ENCODE assay signal across 25 mouse cellular contexts in the genomic region with DNA sequence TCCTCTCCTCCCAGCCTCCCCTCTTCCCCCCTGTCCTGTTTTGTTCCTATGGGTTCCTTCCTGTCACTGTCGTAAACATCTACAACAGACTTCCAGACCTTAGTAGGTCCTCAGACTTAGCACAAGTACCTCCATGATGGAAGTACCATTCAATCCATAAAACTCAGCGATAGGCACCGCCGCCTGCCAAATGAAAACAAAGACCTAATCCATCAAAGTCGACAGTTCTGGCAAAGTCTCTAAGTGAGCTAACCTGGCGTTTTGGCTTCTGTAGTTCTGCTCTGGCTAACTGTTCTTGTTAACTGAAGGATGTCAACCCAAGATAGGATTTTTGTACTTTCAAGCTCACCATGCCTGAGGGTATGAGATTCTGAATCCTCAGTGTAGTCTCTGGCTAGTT.
DNase-seq lines count a peak whose midpoint lies in the region; ATAC-seq and TF ChIP-seq lines count a peak whose summit lies in the region.
"Had no signal": no experiment of that assay in that cellular context is flagged by ENCODE, and none has a peak within 500 bp of the region (broad histone marks: within the 10 kb centered on the region; RNA-seq: fewer than 3 reads in every experiment).

No protein-coding gene starts in this region.

- 60% methylated on average over 6 of the region's 6 CpGs for WGBS in hindbrain, postnatal 0 days
- WGBS in hindbrain, embryonic 11.5 days = 65% methylated on average over 6 of the region's 6 CpGs
- WGBS in neural tube, embryonic 15.5 days = 68% methylated on average over 6 of the region's 6 CpGs

- H3K36me3 ChIP-seq in hindbrain, postnatal 0 days (ENCODE audit: insufficient read depth, low read length) = no peaks in the 10 kb centered on the region
- H3K36me3 ChIP-seq in hindbrain, embryonic 11.5 days (ENCODE audit: control insufficient read depth, insufficient read depth, low read length) = no peaks in the 10 kb centered on the region
- H3K36me3 ChIP-seq in neural tube, embryonic 15.5 days = no peaks in the 10 kb centered on the region
- H3K36me3 ChIP-seq: embryonic facial prominence, embryonic 15.5 days; heart, embryonic 15.5 days; kidney, embryonic 15.5 days; limb, embryonic 12.5 days had no signal

- no peak overlapping the region for H3K4me3 ChIP-seq in hindbrain, postnatal 0 days (ENCODE audit: low read length)
- H3K4me3 ChIP-seq in hindbrain, embryonic 11.5 days (ENCODE audit: low read depth, low read length) = no peak overlapping the region
- no peak overlapping the region for H3K4me3 ChIP-seq in neural tube, embryonic 15.5 days (replicated peaks)
- H3K4me3 ChIP-seq: embryonic facial prominence, embryonic 15.5 days; heart, embryonic 15.5 days; kidney, embryonic 15.5 days; limb, embryonic 12.5 days; myocyte had no signal

- no peak overlapping the region for H3K9ac ChIP-seq in hindbrain, postnatal 0 days (replicated peaks; ENCODE audit: low read length)
- H3K9ac ChIP-seq in hindbrain, embryonic 11.5 days (ENCODE audit: low read depth, low read length) = no peak overlapping the region
- no peak overlapping the region for H3K9ac ChIP-seq in neural tube, embryonic 15.5 days (replicated peaks)
- H3K9ac ChIP-seq: embryonic facial prominence, embryonic 15.5 days; forebrain, postnatal 0 days; heart, embryonic 15.5 days; kidney, embryonic 15.5 days; limb, embryonic 12.5 days; liver, postnatal 0 days had no signal

- H3K4me2 ChIP-seq in hindbrain, postnatal 0 days (ENCODE audit: low read depth, low read length) = no peak overlapping the region
- no peak overlapping the region for H3K4me2 ChIP-seq in hindbrain, embryonic 11.5 days (replicated peaks; ENCODE audit: low read depth, low read length)
- no peak overlapping the region for H3K4me2 ChIP-seq in neural tube, embryonic 15.5 days
- H3K4me2 ChIP-seq: embryonic facial prominence, embryonic 15.5 days; heart, embryonic 15.5 days; kidney, embryonic 15.5 days; limb, embryonic 12.5 days; liver, embryonic 11.5 days had no signal

- ATAC-seq in hindbrain, postnatal 0 days = no peak
- ATAC-seq in hindbrain, embryonic 11.5 days (ENCODE audit: low FRiP score) = no peak
- ATAC-seq in neural tube, embryonic 15.5 days (ENCODE audit: low FRiP score) = no peak
- ATAC-seq: forebrain, postnatal 0 days; liver, postnatal 0 days had no signal

- H3K9me3 ChIP-seq in hindbrain, postnatal 0 days (ENCODE audit: low read length) = no peaks in the 10 kb centered on the region
- no peaks in the 10 kb centered on the region for H3K9me3 ChIP-seq in hindbrain, embryonic 11.5 days (ENCODE audit: control insufficient read depth, low read length)
- no peaks in the 10 kb centered on the region for H3K9me3 ChIP-seq in neural tube, embryonic 15.5 days (replicated peaks)
- H3K9me3 ChIP-seq: embryonic facial prominence, embryonic 15.5 days; heart, embryonic 15.5 days; kidney, embryonic 15.5 days; limb, embryonic 12.5 days had no signal

- peak; percentile 3 for DNase-seq in adrenal gland, postnatal 10 days
- no peak for DNase-seq in adrenal gland, adult (ENCODE audit: inconsistent age in 2 of 2, low spot score in 1 of 2)
- DNase-seq in hindbrain, postnatal 0 days (ENCODE audit: low spot score) = peak; percentile 23
- DNase-seq in hindbrain, embryonic 11.5 days (ENCODE audit: low spot score) = no peak
- DNase-seq in neural tube, embryonic 10.5 days (ENCODE audit: extremely low spot score, low spot score) = peak; percentile 12
- no peak for DNase-seq in frontal cortex, postnatal 36 days (ENCODE audit: low spot score in 2 of 2)
- DNase-seq: cerebellum, adult 18-20 months; cerebellum, postnatal 14 days; forebrain, postnatal 0 days; gastrocnemius, postnatal 25 days; heart, postnatal 4 days; kidney, adult 11 months; kidney, postnatal 36 days; layer of hippocampus, postnatal 36 days; liver, postnatal 0 days; midbrain, embryonic 14.5 days; thymus, adult 18-20 months; thymus, postnatal 36 days had no signal

- H3K4me1 ChIP-seq in hindbrain, postnatal 0 days (ENCODE audit: insufficient read depth, low read length) = no peaks in the 10 kb centered on the region
- H3K4me1 ChIP-seq in hindbrain, embryonic 11.5 days (replicated peaks; ENCODE audit: control insufficient read depth, insufficient read depth, low read length) = no peaks in the 10 kb centered on the region
- no peaks in the 10 kb centered on the region for H3K4me1 ChIP-seq in neural tube, embryonic 15.5 days
- H3K4me1 ChIP-seq: embryonic facial prominence, embryonic 15.5 days; heart, embryonic 15.5 days; kidney, embryonic 15.5 days; limb, embryonic 12.5 days had no signal

- no peak overlapping the region for H3K27ac ChIP-seq in hindbrain, postnatal 0 days
- no peak overlapping the region for H3K27ac ChIP-seq in hindbrain, embryonic 11.5 days (ENCODE audit: low read depth, low read length)
- no peak overlapping the region for H3K27ac ChIP-seq in neural tube, embryonic 15.5 days (replicated peaks)
- H3K27ac ChIP-seq: embryonic facial prominence, embryonic 15.5 days; heart, embryonic 15.5 days; kidney, embryonic 15.5 days; limb, embryonic 12.5 days had no signal

- no peaks in the 10 kb centered on the region for H3K27me3 ChIP-seq in hindbrain, postnatal 0 days (ENCODE audit: insufficient read depth, low read length)
- H3K27me3 ChIP-seq in hindbrain, embryonic 11.5 days (ENCODE audit: control insufficient read depth, insufficient read depth, low read length) = no peaks in the 10 kb centered on the region
- no peaks in the 10 kb centered on the region for H3K27me3 ChIP-seq in neural tube, embryonic 15.5 days (replicated peaks)
- H3K27me3 ChIP-seq: embryonic facial prominence, embryonic 15.5 days; heart, embryonic 15.5 days; kidney, embryonic 15.5 days; limb, embryonic 12.5 days had no signal

- no peak for TF ChIP-seq CTCF in hindbrain, postnatal 0 days (IDR thresholded peaks at IDR 0.05; ENCODE audit: low read depth)

Comparison
In these comparisons a context has a peak if more than half of its experiments do, and no peak if none do; other contexts are left out.
1. DNase-seq: peak in adrenal gland, postnatal 10 days (single experiment), hindbrain, postnatal 0 days (single experiment) and neural tube, embryonic 10.5 days (single experiment); none in adrenal gland, adult (0 of 2), hindbrain, embryonic 11.5 days (single experiment) and frontal cortex, postnatal 36 days (0 of 2).